Mouse (Mus musculus) telencephalon, adult 2 months (tissue): Measurements from ENCODE around the gene Pappa2.

ENCODE experiments used
- DNase-seq: peaks from one replicate; pipeline ENCODE4 v3.0.0-alpha.2; 2011; ENCODE audit warnings: low read depth, low spot score

Gene Pappa2

GRCm38 (mm10) chr1:158910661-158911060 is 69.6 kb downstream of the Pappa2 start:
- peak; percentile 24 for DNase-seq

- DNase-seq, result no peak
Measured at GRCm38 (mm10) chr1:158897339-158897738, 83.0 kb downstream of the Pappa2 start.

GRCm38 (mm10) chr1:158894441-158894840 is 85.8 kb downstream of the Pappa2 start:
- no peak for DNase-seq

GRCm38 (mm10) chr1:158875487-158875886 is 104.8 kb downstream of the Pappa2 start:
- peak; percentile 33 for DNase-seq

- DNase-seq, result no peak
Measured at GRCm38 (mm10) chr1:158874552-158875077, 105.7 kb downstream of the Pappa2 start.

GRCm38 (mm10) chr1:158873631-158874030 is 106.7 kb downstream of the Pappa2 start:
- DNase-seq, result no peak

- DNase-seq, result no peak
Measured at GRCm38 (mm10) chr1:158871401-158871800, 108.9 kb downstream of the Pappa2 start.

GRCm38 (mm10) chr1:158860190-158860589 is 120.1 kb downstream of the Pappa2 start:
- DNase-seq, result no peak

GRCm38 (mm10) chr1:158853936-158854882 is 126.1 kb downstream of the Pappa2 start:
- DNase-seq, result no peak

GRCm38 (mm10) chr1:158852836-158853567 is 127.3 kb downstream of the Pappa2 start:
- no peak for DNase-seq

- DNase-seq, result no peak
Measured at GRCm38 (mm10) chr1:158850459-158850858, 129.8 kb downstream of the Pappa2 start.

GRCm38 (mm10) chr1:158844604-158845003 is 135.7 kb downstream of the Pappa2 start:
- no peak for DNase-seq

- no peak for DNase-seq
Measured at GRCm38 (mm10) chr1:158837151-158837550, 143.1 kb downstream of the Pappa2 start.

- no peak for DNase-seq
Measured at GRCm38 (mm10) chr1:158830152-158830551, 150.1 kb downstream of the Pappa2 start.

- DNase-seq, result no peak
Measured at GRCm38 (mm10) chr1:158827931-158828330, 152.4 kb downstream of the Pappa2 start.

- DNase-seq, result no peak
Measured at GRCm38 (mm10) chr1:158819676-158820075, 160.6 kb downstream of the Pappa2 start.

- DNase-seq, result no peak
Measured at GRCm38 (mm10) chr1:158816479-158816878, 163.8 kb downstream of the Pappa2 start.

GRCm38 (mm10) chr1:158811887-158812286 is 168.4 kb downstream of the Pappa2 start:
- DNase-seq, result no peak

GRCm38 (mm10) chr1:158775486-158775885 is 204.8 kb downstream of the Pappa2 start:
- no peak for DNase-seq

GRCm38 (mm10) chr1:158773102-158773501 is 207.2 kb downstream of the Pappa2 start:
- DNase-seq, result no peak

GRCm38 (mm10) chr1:158770756-158771155 is 209.5 kb downstream of the Pappa2 start:
- DNase-seq, result no peak

GRCm38 (mm10) chr1:158770036-158770655 is 210.1 kb downstream of the Pappa2 start:
- no peak for DNase-seq
